Mouse (Mus musculus): ENCODE measurements at regions not wholly inside any gene's neighbourhood (a gene's known extent, or its start where the extent isn't known, plus 50 kb on each side); places are given as distances from the start of the nearest gene placed in this dataset.

- TF ChIP-seq CTCF (conservative IDR thresholded peaks at IDR 0.05; ENCODE audit: low read length): no peak
- TF ChIP-seq NANOG (IDR thresholded peaks at IDR 0.05; ENCODE audit: borderline replicate concordance, low read length): no peak
Measured at GRCm38 (mm10) chr13:26510448-26510847, 259.5 kb downstream of the Hdgfl1 start.
